Mouse (Mus musculus) heart, adult 2 months (tissue): Measurements from ENCODE around the gene Tnks2. TPM values are rescaled to one million over a fixed set of nuclear protein-coding genes. Genes with fewer than 3 reads are reported as not detected.

Experiments used
- DNase-seq, 2 experiments: peaks; one replicate each; pipeline ENCODE4 v3.0.0; 2021
- H3K27ac ChIP-seq: fragments of 200-600 bp; 2 replicates; pipeline ENCODE4 v1.8.1; 2022
- H3K27me3 ChIP-seq: fragments of 200-500 bp; 2 replicates; pipeline ENCODE4 v1.6.1; 2012; ENCODE audit warnings: mild to moderate bottlenecking, low read length, inconsistent platforms, mixed read lengths; ENCODE audit not compliant: control insufficient read depth, insufficient read depth
- H3K36me3 ChIP-seq: fragments of 200-500 bp; 2 replicates; pipeline ENCODE4 v1.6.1; 2012; ENCODE audit warnings: low read length, inconsistent platforms; ENCODE audit not compliant: control insufficient read depth, insufficient read depth
- H3K4me1 ChIP-seq: fragments of 200-500 bp; 2 replicates; pipeline ENCODE4 v1.6.1; 2011; ENCODE audit warnings: low read length; ENCODE audit not compliant: control insufficient read depth, insufficient read depth
- H3K4me3 ChIP-seq: fragments of 200-600 bp; 2 replicates; pipeline ENCODE4 v1.8.1; 2022
- H3K79me2 ChIP-seq: fragments of 200-500 bp; replicated peaks from 2 replicates; pipeline ENCODE4 v1.6.1; 2012; ENCODE audit warnings: mild to moderate bottlenecking, inconsistent platforms, low read length, moderate library complexity, mixed read lengths; ENCODE audit not compliant: control insufficient read depth, insufficient read depth
- H3K9ac ChIP-seq: fragments of 200-500 bp; 2 replicates; pipeline ENCODE4 v1.6.1; 2012; ENCODE audit warnings: low read depth, mild to moderate bottlenecking, control low read depth, inconsistent platforms, low read length, mixed read lengths
- CTCF ChIP-seq: fragments of 200-600 bp; IDR thresholded peaks from 2 replicates; pipeline ENCODE4 v1.8.1; 2022; ENCODE audit warnings: antibody characterized with exemption, mild to moderate bottlenecking, moderate library complexity
- EP300 ChIP-seq: fragments of 200-500 bp; IDR thresholded peaks from 2 replicates; pipeline ENCODE4 v1.6.1; 2011; ENCODE audit warnings: low read depth, low read length, control low read depth; ENCODE audit not compliant: insufficient read depth
- POLR2A ChIP-seq: fragments of 200-500 bp; IDR thresholded peaks from 2 replicates; pipeline ENCODE4 v1.6.1; 2011; ENCODE audit warnings: mild to moderate bottlenecking, low read depth, low read length, control low read depth; ENCODE audit not compliant: insufficient read depth
- WGBS: fragments of 180-500 bp; shearing (Covaris S2); methylation state at CpG from one replicate; pipeline ENCODE4 v1.1.7; 2018; 5-methylcytosine and 5-hydroxymethylcytosine counted together
- intact Hi-C: fragments of 180-260 bp; cut with DNase I; formaldehyde crosslinking; loops from one replicate; pipeline ENCODE4 v1.15.1; 2025
- polyA plus RNA-seq: library from polyadenylated mRNA; depleted of rRNA; stranded (reverse); fragments of >200 nt; gene quantifications from 2 replicates; pipeline ENCODE4 v1.2.3, GENCODE M21; 2012
- total RNA-seq, 2 experiments: library from RNA; stranded (reverse); gene quantifications; 2 replicates each; pipeline ENCODE4 v1.2.3; 2021

Gene Tnks2
- total and polyA plus RNA-seq, 3 experiments = 18.6 to 72.8 (median 69.4) TPM

DNA sequence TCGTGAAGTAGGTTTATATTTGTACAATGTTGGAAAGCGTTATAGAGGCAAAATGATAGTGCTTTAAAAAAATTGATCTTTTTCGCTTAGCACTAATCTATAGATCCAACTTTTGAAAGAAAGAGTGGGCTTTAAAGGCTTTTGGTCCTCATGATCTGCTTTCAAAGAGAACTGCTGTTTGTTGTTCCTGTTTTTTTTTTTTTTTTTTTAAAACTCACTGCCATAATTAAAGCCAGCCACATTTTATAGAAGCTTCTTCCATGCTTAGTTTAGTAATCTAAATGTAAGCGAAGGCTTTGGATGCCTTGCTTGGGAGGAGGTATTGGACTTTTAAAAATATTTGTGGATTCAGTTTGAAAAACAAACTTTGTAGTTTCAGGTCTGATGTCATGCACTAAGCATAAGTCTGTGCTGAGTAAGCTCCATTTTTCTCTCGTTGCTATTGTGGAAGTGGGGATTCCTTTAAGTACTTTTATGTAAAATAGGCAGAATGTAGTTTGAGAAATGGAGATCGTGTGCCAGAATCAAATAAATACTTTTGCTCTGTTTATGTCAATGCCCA lies 93.8 kb downstream of the Tnks2 start:
- Histone ChIP-seq H3K79me2 (peaks cover 1% of the 10 kb centered on the region; the same call in 1 of the 2 replicates), H3K27me3 (no peaks in the 10 kb centered on the region), H3K36me3 (peaks cover 8% of the 10 kb centered on the region), H3K9ac (no peak overlapping the region), H3K4me1 (peaks cover 2% of the 10 kb centered on the region), H3K4me3 (no peak overlapping the region), H3K27ac (no peak overlapping the region; the same call in 1 of the 2 replicates)
- WGBS = 70% methylated on average over 6 of the region's 6 CpGs
- no peak for DNase-seq
- TF ChIP-seq POLR2A (no peak), EP300 (no peak), CTCF (no peak)
- intact Hi-C loops = loop anchor here (5.0 to 10.0 kb wide), 2 partner anchors 91 to 323 kb away; no protein-coding TSS in a partner anchor

- Histone ChIP-seq H3K27me3 (no peaks in the 10 kb centered on the region), H3K36me3 (peaks cover 8% of the 10 kb centered on the region), H3K4me1 (peaks cover 2% of the 10 kb centered on the region), H3K9ac (no peak overlapping the region), H3K4me3 (no peak overlapping the region), H3K79me2 (peaks cover 3% of the 10 kb centered on the region; the same call in 1 of the 2 replicates), H3K27ac (no peak overlapping the region)
- TF ChIP-seq EP300 (no peak), POLR2A (no peak), CTCF (no peak)
- DNase-seq = no peak
- intact Hi-C loops = loop anchor here (5.0 to 10.0 kb wide), 2 partner anchors 93 to 325 kb away; no protein-coding TSS in a partner anchor
Measured at GRCm38 (mm10) chr19:36929816-36930215, 95.8 kb downstream of the Tnks2 start.

DNA sequence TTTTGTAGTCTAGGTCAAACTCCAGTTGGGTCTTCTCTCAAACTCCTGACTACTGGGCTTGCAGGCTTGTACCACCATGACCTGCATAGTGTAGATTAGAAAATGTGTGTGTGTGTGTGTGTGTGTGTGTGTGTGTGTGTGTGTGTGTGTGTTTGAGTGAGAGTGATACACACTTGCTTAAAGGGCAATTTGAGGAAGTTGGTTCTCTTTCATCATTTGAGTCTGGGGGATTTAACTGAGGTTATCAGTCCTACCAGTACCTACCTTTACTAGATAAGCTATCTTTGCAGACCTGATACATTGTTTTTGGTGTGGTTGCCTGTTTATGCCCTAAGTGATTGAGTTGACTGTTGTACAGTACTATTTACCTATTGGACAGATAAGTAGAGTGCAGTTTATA lies 98.1 kb downstream of the Tnks2 start:
- Histone ChIP-seq H3K27me3 (no peaks in the 10 kb centered on the region), H3K4me1 (no peaks in the 10 kb centered on the region; the same call in 1 of the 2 replicates)

DNA sequence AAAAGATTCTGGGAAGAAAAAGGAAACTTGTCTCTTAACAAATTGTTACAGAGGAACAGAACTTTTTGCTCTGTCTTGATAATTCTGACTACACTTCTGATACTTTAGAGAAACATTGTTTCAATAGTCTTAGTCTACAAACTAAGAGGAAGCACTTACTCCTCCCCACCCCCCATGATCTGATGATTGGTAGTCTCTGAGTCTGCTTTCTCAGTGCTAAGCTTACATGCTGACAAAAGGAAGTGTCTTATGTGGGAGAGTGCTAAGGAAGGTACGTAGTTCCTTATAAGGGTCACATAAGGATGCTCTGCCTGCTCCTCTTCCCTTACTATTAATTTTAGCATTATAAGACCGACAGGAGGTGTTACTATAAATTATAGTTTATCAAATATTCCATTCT lies 98.6 kb downstream of the Tnks2 start:
- Histone ChIP-seq H3K36me3 (peaks cover under 1% of the 10 kb centered on the region), H3K27ac (no peak overlapping the region), H3K27me3 (no peaks in the 10 kb centered on the region), H3K9ac (no peak overlapping the region), H3K79me2 (peaks cover 6% of the 10 kb centered on the region; the same call in 1 of the 2 replicates), H3K4me3 (no peak overlapping the region), H3K4me1 (no peaks in the 10 kb centered on the region; the same call in 1 of the 2 replicates)
- TF ChIP-seq EP300 = no peak
- TF ChIP-seq POLR2A = no peak
- TF ChIP-seq CTCF = no peak
- intact Hi-C loops = no loop called here
- WGBS = 56% methylated on average over 2 of the region's 2 CpGs
- no peak for DNase-seq

More for the DNA sequence above, 98.1 kb downstream of the Tnks2 start:
- H3K27ac ChIP-seq = no peak overlapping the region
- TF ChIP-seq EP300 = no peak
- TF ChIP-seq CTCF = no peak
- no peak for TF ChIP-seq POLR2A
- peaks cover 4% of the 10 kb centered on the region for H3K36me3 ChIP-seq
- no peak overlapping the region for H3K4me3 ChIP-seq
- peaks cover 6% of the 10 kb centered on the region; the same call in 1 of the 2 replicates for H3K79me2 ChIP-seq
- H3K9ac ChIP-seq = no peak overlapping the region
- intact Hi-C loops = no loop called here
- no peak for DNase-seq

GRCm38 (mm10) chr19:36936285-36936684 lies 102.3 kb downstream of the Tnks2 start:
- H3K36me3 ChIP-seq = no peaks in the 10 kb centered on the region; the same call in 1 of the 2 replicates
- no peak for TF ChIP-seq CTCF
- no peak for TF ChIP-seq EP300
- H3K4me3 ChIP-seq = no peak overlapping the region
- peaks cover 9% of the 10 kb centered on the region; the same call in 1 of the 2 replicates for H3K79me2 ChIP-seq
- WGBS = 86% methylated on average over 4 of the region's 4 CpGs
- no peaks in the 10 kb centered on the region for H3K27me3 ChIP-seq
- peaks cover 2% of the 10 kb centered on the region for H3K4me1 ChIP-seq
- DNase-seq = no peak
- intact Hi-C loops = no loop called here
- H3K9ac ChIP-seq = no peak overlapping the region
- H3K27ac ChIP-seq = no peak overlapping the region

DNA sequence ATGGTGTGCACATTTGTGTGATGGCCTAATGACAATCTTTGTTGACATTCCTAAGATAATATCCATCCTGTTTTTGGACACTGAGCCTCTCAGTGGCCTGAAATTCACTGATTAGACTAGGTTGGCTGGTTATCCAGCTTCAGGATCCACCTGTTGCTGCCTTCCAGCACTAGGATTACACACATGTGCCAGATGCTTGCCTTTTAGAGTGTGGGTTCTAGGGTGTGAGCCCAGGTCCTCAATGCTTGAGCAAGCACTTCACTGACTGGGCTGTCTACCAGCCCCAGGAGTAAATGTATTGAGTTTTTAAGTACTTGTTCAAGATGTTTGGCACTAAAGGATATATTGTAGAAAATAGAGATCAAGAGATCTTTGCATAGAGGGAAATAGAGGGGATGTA lies 104.0 kb downstream of the Tnks2 start:
- H3K36me3 ChIP-seq = no peaks in the 10 kb centered on the region; the same call in 1 of the 2 replicates
- no peak for DNase-seq
- intact Hi-C loops = no loop called here
- H3K4me3 ChIP-seq = no peak overlapping the region
- no peak for TF ChIP-seq EP300
- no peak for TF ChIP-seq POLR2A
- TF ChIP-seq CTCF = no peak
- no peaks in the 10 kb centered on the region for H3K27me3 ChIP-seq
- H3K9ac ChIP-seq = no peak overlapping the region
- peaks cover 9% of the 10 kb centered on the region; the same call in 1 of the 2 replicates for H3K79me2 ChIP-seq
- H3K27ac ChIP-seq = no peak overlapping the region
- peaks cover 2% of the 10 kb centered on the region for H3K4me1 ChIP-seq
